38 mouse cellular contexts compared by ENCODE assay signal in the genomic region with DNA sequence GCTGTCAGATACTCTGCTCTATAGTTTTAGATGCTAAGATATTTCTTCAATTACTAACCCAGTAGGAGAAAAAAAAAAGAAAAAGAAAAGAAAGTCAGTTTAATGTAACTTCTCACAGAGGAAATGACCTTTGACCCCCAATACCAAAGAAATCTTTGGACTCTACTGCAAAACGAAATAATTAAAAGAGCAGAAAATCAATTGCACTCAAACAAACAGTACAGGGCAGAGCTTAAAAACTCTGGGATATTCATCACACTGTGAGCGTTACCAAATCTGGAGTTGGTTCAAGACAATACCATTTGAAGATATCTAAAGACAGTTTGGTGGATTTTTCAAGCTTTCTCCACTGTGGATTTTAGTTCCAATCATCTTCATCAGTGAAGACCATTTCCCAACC. TPM values are rescaled to one million over a fixed set of nuclear protein-coding genes. Genes with fewer than 3 reads are reported as not detected.
"Had no signal": no experiment of that assay in that cellular context is flagged by ENCODE, and none has a peak within 500 bp of the region (broad histone marks: within the 10 kb centered on the region; RNA-seq: fewer than 3 reads in every experiment).

No protein-coding gene starts in this region.

- H3K9ac ChIP-seq: heart, embryonic 12.5 days; hindbrain, embryonic 12.5 days; hindbrain, embryonic 14.5 days; intestine, embryonic 15.5 days; limb, embryonic 12.5 days; liver, embryonic 14.5 days had no signal

- ATAC-seq: hindbrain, embryonic 16.5 days; inflammation-experienced regulatory T-cells, adult 6 months; intestine, embryonic 15.5 days; intestine, postnatal 0 days had no signal

- H3K36me3 ChIP-seq: heart, embryonic 10.5 days; heart, embryonic 12.5 days; hindbrain, embryonic 10.5 days; hindbrain, embryonic 12.5 days; intestine, embryonic 15.5 days; limb, embryonic 10.5 days; limb, embryonic 12.5 days had no signal

- H3K27ac ChIP-seq: gastrocnemius, adult 2 months; heart, embryonic 10.5 days; hindbrain, embryonic 10.5 days; hindbrain, embryonic 12.5 days; hindbrain, embryonic 14.5 days; intestine, embryonic 15.5 days; layer of hippocampus, adult 2 months; left cerebral cortex, adult 2 months; limb, embryonic 10.5 days; limb, embryonic 12.5 days; liver, embryonic 14.5 days had no signal

- H3K4me1 ChIP-seq: heart, embryonic 10.5 days; heart, embryonic 12.5 days; hindbrain, embryonic 10.5 days; hindbrain, embryonic 12.5 days; intestine, embryonic 15.5 days; limb, embryonic 10.5 days; limb, embryonic 12.5 days had no signal

- H3K9me3 ChIP-seq: heart, embryonic 10.5 days; heart, embryonic 12.5 days; hindbrain, embryonic 10.5 days; hindbrain, embryonic 12.5 days; intestine, embryonic 15.5 days; limb, embryonic 10.5 days; limb, embryonic 12.5 days had no signal

- H3K4me3 ChIP-seq: gastrocnemius, adult 2 months; heart, embryonic 10.5 days; heart, embryonic 12.5 days; hindbrain, embryonic 10.5 days; hindbrain, embryonic 12.5 days; intestine, embryonic 15.5 days; layer of hippocampus, adult 2 months; left cerebral cortex, adult 2 months; limb, embryonic 10.5 days; limb, embryonic 12.5 days had no signal

- DNase-seq: gastrocnemius, adult 2 months; gastrocnemius, postnatal 10 days; gastrocnemius, postnatal 25 days; heart, adult 18-20 months; heart, postnatal 10 days; heart, postnatal 4 days; kidney, adult 18-20 months; kidney, adult 8-10 months; kidney, postnatal 10 days; kidney, postnatal 25 days; kidney, postnatal 4 days had no signal

- H3K27me3 ChIP-seq: heart, embryonic 12.5 days; hindbrain, embryonic 12.5 days; intestine, embryonic 15.5 days; limb, embryonic 12.5 days had no signal

- H3K4me2 ChIP-seq: heart, embryonic 12.5 days; hindbrain, embryonic 12.5 days; hindbrain, embryonic 14.5 days; intestine, embryonic 15.5 days; limb, embryonic 12.5 days; liver, embryonic 11.5 days had no signal

RNA-seq across cellular contexts. Expression of gene Gm29133, which starts 15.4 kb away (rescaled TPM):
- total RNA-seq: gastrocnemius, adult 2 months; gastrocnemius, postnatal 10 days; gastrocnemius, postnatal 25 days; granulocyte monocyte progenitor cell, adult 5-6 weeks; heart, adult 18-20 months; heart, adult 8-10 months; heart, postnatal 10 days; heart, postnatal 25 days; heart, postnatal 4 days; layer of hippocampus, adult 2 months; layer of hippocampus, postnatal 10 days; layer of hippocampus, postnatal 25 days; left cerebral cortex, adult 2 months; left cerebral cortex, postnatal 14 days; left cerebral cortex, postnatal 36 days had no signal
- polyA plus RNA-seq: frontal cortex, adult 2 months; heart, embryonic 10.5 days; heart, embryonic 12.5 days; heart, embryonic 14.5 days; heart, embryonic 16.5 days; hindbrain, embryonic 10.5 days; hindbrain, embryonic 12.5 days; hindbrain, embryonic 14.5 days; hindbrain, embryonic 16.5 days; inflammation-experienced regulatory T-cells, adult 6 months; intestine, embryonic 15.5 days; intestine, postnatal 0 days; kidney, embryonic 14.5 days; limb, embryonic 10.5 days; limb, embryonic 12.5 days; limb, embryonic 14.5 days; liver, embryonic 11.5 days; liver, embryonic 14.5 days had no signal
